Mouse (Mus musculus) E14TG2a.4 (cell line): ENCODE measurements around the gene Rbms3.

Experiments
- H3K27me3 ChIP-seq: 2 replicates; pipeline ENCODE4 v1.6.1; 2014; ENCODE audit warnings: low read length, control low read depth; ENCODE audit not compliant: insufficient read depth
- H3K36me3 ChIP-seq: 2 replicates; pipeline ENCODE4 v1.6.1; 2014; ENCODE audit warnings: low read length, control low read depth; ENCODE audit not compliant: insufficient read depth
- H3K4me1 ChIP-seq: replicated peaks from 2 replicates; pipeline ENCODE4 v1.6.1; 2014; ENCODE audit warnings: low read depth, low read length, control low read depth
- H3K4me3 ChIP-seq: replicated peaks from 2 replicates; pipeline ENCODE4 v1.5.1; 2014; ENCODE audit warnings: mild to moderate bottlenecking, low read length
- H3K9me3 ChIP-seq: 2 replicates; pipeline ENCODE4 v1.6.1; 2014; ENCODE audit warnings: low read length, control low read depth
- CTCF ChIP-seq: conservative IDR thresholded peaks from 2 replicates; pipeline ENCODE4 v1.5.1; 2014; ENCODE audit warnings: low read length
- NANOG ChIP-seq: IDR thresholded peaks from 2 replicates; pipeline ENCODE4 v1.6.1; 2014; ENCODE audit warnings: borderline replicate concordance, low read length, mixed read lengths
- POU5F1 ChIP-seq: IDR thresholded peaks from 2 replicates; pipeline ENCODE4 v1.6.1; 2014; ENCODE audit warnings: low read length, borderline replicate concordance

The Rbms3 gene

GRCm38 (mm10) chr9:117250036-117250830, 379.5 kb downstream of the Rbms3 start:
- Histone ChIP-seq H3K4me1 (peaks cover 18% of the 10 kb centered on the region), H3K9me3 (no peaks in the 10 kb centered on the region), H3K4me3 (no peak overlapping the region), H3K27me3 (peaks cover 47% of the 10 kb centered on the region), H3K36me3 (no peaks in the 10 kb centered on the region)
- no peak for TF ChIP-seq POU5F1
- no peak for TF ChIP-seq NANOG
- no peak for TF ChIP-seq CTCF

- no peak for TF ChIP-seq POU5F1
- TF ChIP-seq NANOG, result no peak
- no peak for TF ChIP-seq CTCF
- Histone ChIP-seq H3K4me1 (peaks cover 16% of the 10 kb centered on the region), H3K27me3 (peaks cover 33% of the 10 kb centered on the region), H3K36me3 (no peaks in the 10 kb centered on the region), H3K9me3 (no peaks in the 10 kb centered on the region), H3K4me3 (no peak overlapping the region)
Observed at GRCm38 (mm10) chr9:117247311-117247980, 382.3 kb downstream of the Rbms3 start.

GRCm38 (mm10) chr9:117246173-117246572, 383.5 kb downstream of the Rbms3 start:
- peaks cover 21% of the 10 kb centered on the region for H3K27me3 ChIP-seq
- H3K36me3 ChIP-seq, result no peaks in the 10 kb centered on the region
- H3K9me3 ChIP-seq, result peaks cover 9% of the 10 kb centered on the region
- H3K4me1 ChIP-seq, result peaks cover 4% of the 10 kb centered on the region; the same call in 1 of the 2 replicates
- no peak for TF ChIP-seq NANOG
- TF ChIP-seq CTCF, result no peak
- TF ChIP-seq POU5F1, result no peak
- H3K4me3 ChIP-seq, result no peak overlapping the region

GRCm38 (mm10) chr9:117243365-117243764, 386.3 kb downstream of the Rbms3 start:
- H3K4me1 ChIP-seq, result no peaks in the 10 kb centered on the region
- TF ChIP-seq POU5F1, result no peak
- TF ChIP-seq CTCF, result no peak
- TF ChIP-seq NANOG, result no peak
- peaks cover 27% of the 10 kb centered on the region for H3K9me3 ChIP-seq
- no peak overlapping the region for H3K4me3 ChIP-seq
- no peaks in the 10 kb centered on the region for H3K36me3 ChIP-seq
- H3K27me3 ChIP-seq, result peaks cover 4% of the 10 kb centered on the region; the same call in 1 of the 2 replicates

- peaks cover 10% of the 10 kb centered on the region for H3K9me3 ChIP-seq
- H3K36me3 ChIP-seq, result no peaks in the 10 kb centered on the region
- H3K27me3 ChIP-seq, result no peaks in the 10 kb centered on the region
- H3K4me3 ChIP-seq, result no peak overlapping the region
- TF ChIP-seq POU5F1, result no peak
- no peak for TF ChIP-seq NANOG
- no peaks in the 10 kb centered on the region for H3K4me1 ChIP-seq
Observed at GRCm38 (mm10) chr9:117234726-117235075, 395.0 kb downstream of the Rbms3 start.

GRCm38 (mm10) chr9:117234065-117234725, 395.5 kb downstream of the Rbms3 start:
- no peaks in the 10 kb centered on the region for H3K36me3 ChIP-seq
- no peaks in the 10 kb centered on the region for H3K27me3 ChIP-seq
- TF ChIP-seq CTCF (no peak), POU5F1 (no peak), NANOG (no peak)
- H3K4me3 ChIP-seq, result no peak overlapping the region
- no peaks in the 10 kb centered on the region for H3K4me1 ChIP-seq
- H3K9me3 ChIP-seq, result 0 out of 2 replicates have a peak, but pooled peaks cover 6% of the 10 kb centered on the region

- Histone ChIP-seq H3K36me3 (no peaks in the 10 kb centered on the region), H3K27me3 (no peaks in the 10 kb centered on the region), H3K4me3 (no peak overlapping the region), H3K9me3 (no peaks in the 10 kb centered on the region), H3K4me1 (no peaks in the 10 kb centered on the region)
- TF ChIP-seq POU5F1 (no peak), CTCF (no peak), NANOG (no peak)
Observed at GRCm38 (mm10) chr9:117222741-117223140, 407.0 kb downstream of the Rbms3 start.

GRCm38 (mm10) chr9:117221481-117221880, 408.2 kb downstream of the Rbms3 start:
- no peaks in the 10 kb centered on the region for H3K4me1 ChIP-seq
- no peaks in the 10 kb centered on the region for H3K9me3 ChIP-seq
- H3K4me3 ChIP-seq, result no peak overlapping the region
- H3K36me3 ChIP-seq, result no peaks in the 10 kb centered on the region
- TF ChIP-seq POU5F1, result no peak
- TF ChIP-seq NANOG, result no peak
- TF ChIP-seq CTCF, result no peak
- H3K27me3 ChIP-seq, result no peaks in the 10 kb centered on the region
